ENCODE assay signal across 29 mouse cellular contexts in the genomic region with DNA sequence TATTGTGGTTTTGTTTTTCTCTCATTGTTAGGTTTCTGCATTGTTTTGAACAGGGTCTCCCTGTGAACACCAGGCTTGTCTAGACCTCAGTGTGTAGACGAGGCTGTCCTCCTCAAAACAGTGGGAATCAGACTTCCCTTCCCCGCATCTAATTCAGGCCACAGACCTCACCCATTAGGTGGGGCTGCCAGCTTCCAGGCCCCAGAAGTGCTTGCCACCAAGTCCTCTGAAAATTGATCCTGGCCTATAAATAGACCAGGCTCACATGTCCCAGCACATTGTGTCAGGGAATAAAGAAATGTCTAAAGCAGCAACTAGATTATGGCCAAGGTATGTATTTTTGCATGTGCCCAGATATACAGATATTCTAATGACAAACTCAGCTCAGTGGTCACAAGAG. TPM values are rescaled to one million over a fixed set of nuclear protein-coding genes. Genes with fewer than 3 reads are reported as not detected.
A peak's percentile ranks its signal among the peaks of the same experiment; 100 is the strongest.
DNase-seq lines count a peak whose midpoint lies in the region; ATAC-seq and TF ChIP-seq lines count a peak whose summit lies in the region.
"Had no signal": no experiment of that assay in that cellular context is flagged by ENCODE, and none has a peak within 500 bp of the region (broad histone marks: within the 10 kb centered on the region; RNA-seq: fewer than 3 reads in every experiment).

No protein-coding gene starts in this region.

- no peak for ATAC-seq in heart, embryonic 15.5 days (replicated peaks; ENCODE audit: insufficient number of reproducible peaks, insufficient read depth, low FRiP score, low read depth)
- ATAC-seq: forebrain, embryonic 15.5 days; intestine, postnatal 0 days; midbrain, embryonic 13.5 days; Patski had no signal

- H3K27ac ChIP-seq in heart, adult 2 months = peak overlapping the region; percentile 64
- H3K27ac ChIP-seq in heart, embryonic 15.5 days = peak overlapping the region; percentile 55
- H3K27ac ChIP-seq: embryonic facial prominence, embryonic 12.5 days; forebrain, embryonic 10.5 days; forebrain, embryonic 15.5 days; hindbrain, embryonic 14.5 days; liver, embryonic 14.5 days; macrophage; midbrain, embryonic 13.5 days; stomach, embryonic 15.5 days had no signal

- TF ChIP-seq POLR2A in heart, adult 2 months (IDR thresholded peaks at IDR 0.05; ENCODE audit: insufficient read depth, low read depth, low read length) = no peak

- no peaks in the 10 kb centered on the region for H3K79me2 ChIP-seq in heart, adult 2 months (replicated peaks; ENCODE audit: control insufficient read depth, insufficient read depth, low read length)

- intact Hi-C loops in heart, adult 2 months (cut with DNase I) = no loop called here
- intact Hi-C loops in heart, postnatal 14 days (cut with DNase I) = no loop called here

- H3K4me2 ChIP-seq in heart, embryonic 15.5 days = no peak overlapping the region
- H3K4me2 ChIP-seq: embryonic facial prominence, embryonic 12.5 days; forebrain, embryonic 15.5 days; hindbrain, embryonic 14.5 days; midbrain, embryonic 13.5 days; stomach, embryonic 15.5 days had no signal

- peak; percentile 68 for DNase-seq in gastrocnemius, adult 18-20 months (ENCODE audit: low spot score)
- no peak for DNase-seq in gastrocnemius, postnatal 10 days
- peak in 1 of 2 experiments; percentile 30 for DNase-seq in heart, adult 2 months
- no peak for DNase-seq in heart, postnatal 14 days
- no peak for DNase-seq in layer of hippocampus, adult 11-12 months (ENCODE audit: low spot score)
- no peak for DNase-seq in urinary bladder, adult 18-20 months (ENCODE audit: low spot score in 2 of 2)
- DNase-seq: adrenal gland, postnatal 10 days; cerebellum, adult 8-10 months; cerebellum, postnatal 25 days; gastrocnemius, postnatal 36 days; kidney, postnatal 14 days; liver; lung, adult 2 months; lung, postnatal 10 days had no signal

- TF ChIP-seq EP300 in heart, adult 2 months (IDR thresholded peaks at IDR 0.05; ENCODE audit: insufficient read depth, low read depth, low read length) = no peak

- TF ChIP-seq CTCF in heart, adult 2 months (IDR thresholded peaks at IDR 0.05) = no peak

- H3K36me3 ChIP-seq in heart, adult 2 months (ENCODE audit: control insufficient read depth, insufficient read depth, low read length) = no peaks in the 10 kb centered on the region
- no peaks in the 10 kb centered on the region for H3K36me3 ChIP-seq in heart, embryonic 15.5 days
- H3K36me3 ChIP-seq: G1E had no signal

- no peak overlapping the region for H3K4me3 ChIP-seq in heart, adult 2 months
- H3K4me3 ChIP-seq in heart, embryonic 15.5 days = no peak overlapping the region
- H3K4me3 ChIP-seq: embryonic facial prominence, embryonic 12.5 days; forebrain, embryonic 10.5 days; forebrain, embryonic 15.5 days; midbrain, embryonic 13.5 days; stomach, embryonic 15.5 days had no signal

- WGBS in heart, adult 2 months = 44% methylated on average over 2 of the region's 2 CpGs
- 45% methylated on average over 2 of the region's 2 CpGs for WGBS in heart, embryonic 15.5 days

- H3K9ac ChIP-seq in heart, adult 2 months (ENCODE audit: low read depth, low read length) = no peak overlapping the region
- H3K9ac ChIP-seq in heart, embryonic 15.5 days = 0 out of 2 replicates have a peak overlapping the region, but pooled peaks have one; percentile 5
- H3K9ac ChIP-seq: embryonic facial prominence, embryonic 12.5 days; forebrain, embryonic 15.5 days; hindbrain, embryonic 14.5 days; liver, embryonic 14.5 days; midbrain, embryonic 13.5 days; stomach, embryonic 15.5 days had no signal

- no peaks in the 10 kb centered on the region for H3K27me3 ChIP-seq in heart, adult 2 months (ENCODE audit: control insufficient read depth, insufficient read depth, low read length)
- H3K27me3 ChIP-seq in heart, embryonic 15.5 days = no peaks in the 10 kb centered on the region
- H3K27me3 ChIP-seq: embryonic facial prominence, embryonic 12.5 days; forebrain, embryonic 15.5 days; midbrain, embryonic 13.5 days; stomach, embryonic 15.5 days had no signal

- no peaks in the 10 kb centered on the region for H3K9me3 ChIP-seq in heart, embryonic 15.5 days (replicated peaks)
- H3K9me3 ChIP-seq: embryonic facial prominence, embryonic 12.5 days; forebrain, embryonic 10.5 days; forebrain, embryonic 15.5 days; G1E; midbrain, embryonic 13.5 days; stomach, embryonic 15.5 days had no signal

- peaks cover 3% of the 10 kb centered on the region; the same call in 1 of the 2 replicates for H3K4me1 ChIP-seq in heart, adult 2 months (ENCODE audit: control insufficient read depth, insufficient read depth, low read length)
- peaks cover 10% of the 10 kb centered on the region; the same call in 1 of the 2 replicates for H3K4me1 ChIP-seq in heart, embryonic 15.5 days (replicated peaks)
- H3K4me1 ChIP-seq: embryonic facial prominence, embryonic 12.5 days had no signal

RNA-seq across cellular contexts. Expression of gene Igdcc4, which starts 14.6 kb away (rescaled TPM):
- total RNA-seq in gastrocnemius, adult 18-20 months (2021) = 10 to 100 TPM; 28.7 to 29.4 TPM
- 10 to 100 TPM; 60.4 to 79.2 TPM for total RNA-seq in gastrocnemius, postnatal 10 days (2021)
- total RNA-seq in heart, adult 2 months (2021) = 10 to 100 TPM; 10.2 to 12.4 TPM
- 7.3 and 12.0 TPM in 2 replicates for polyA plus RNA-seq in heart, adult 2 months (2012; rRNA removed)
- 10 to 100 TPM in 1 of 2 experiments, 1 to 10 TPM in 1; 8.6 to 10.5 TPM for total RNA-seq in heart, postnatal 14 days (2021)
- 9.1 and 13.0 TPM in 2 replicates for polyA plus RNA-seq in heart, embryonic 15.5 days (2015; fragmentation: Nextera tagmentation; extraction: Ambion mirVana)
- polyA plus RNA-seq: G1E had no signal

RNA-seq across cellular contexts. Expression of gene Igdcc3, which starts 25.1 kb away (rescaled TPM):
- under 1 TPM; 0.21 to 0.32 TPM for total RNA-seq in gastrocnemius, adult 18-20 months (2021)
- total RNA-seq in gastrocnemius, postnatal 10 days (2021) = under 1 TPM; 0.59 to 0.65 TPM
- under 1 TPM; 0.07 to 0.10 TPM for total RNA-seq in heart, adult 2 months (2021)
- 0.12 and 0.16 TPM in 2 replicates for polyA plus RNA-seq in heart, adult 2 months (2012; rRNA removed)
- total RNA-seq in heart, postnatal 14 days (2021) = under 1 TPM; 0.22 to 0.24 TPM
- 0.19 and 0.71 TPM in 2 replicates for polyA plus RNA-seq in heart, embryonic 15.5 days (2015; fragmentation: Nextera tagmentation; extraction: Ambion mirVana)
- total RNA-seq: hematopoietic stem cell, adult 5-6 weeks; megakaryocyte-erythroid progenitor cell, adult 5-6 weeks had no signal
- polyA plus RNA-seq: G1E; macrophage; Patski; small intestine, adult 2 months had no signal
